Mouse (Mus musculus) embryonic facial prominence, embryonic 12.5 days (tissue): ENCODE measurements around the gene Ak9. TPM values are rescaled to one million over a fixed set of nuclear protein-coding genes. Genes with fewer than 3 reads are reported as not detected.

Experiments used
- ATAC-seq: fragments of 200-750 bp; cut with Nextera tagmentation; 2 replicates; pipeline ENCODE4 v1.8.0; 2017; ENCODE audit not compliant: insufficient number of reproducible peaks, insufficient read depth, low FRiP score, low TSS enrichment
- H3K27ac ChIP-seq: fragments of 300-500 bp; sonication (generic); 2 replicates; pipeline ENCODE4 v1.5.1; 2016; ENCODE audit warnings: mild to moderate bottlenecking
- H3K27me3 ChIP-seq: fragments of 300-500 bp; sonication (generic); 2 replicates; pipeline ENCODE4 v1.6.1; 2016; ENCODE audit warnings: mild to moderate bottlenecking, moderate library complexity
- H3K36me3 ChIP-seq: fragments of 300-500 bp; sonication (generic); 2 replicates; pipeline ENCODE4 v1.6.1; 2016; ENCODE audit warnings: mild to moderate bottlenecking
- H3K4me1 ChIP-seq: fragments of 300-500 bp; sonication (generic); 2 replicates; pipeline ENCODE4 v1.6.1; 2016
- H3K4me2 ChIP-seq: fragments of 300-500 bp; sonication (generic); replicated peaks from 2 replicates; pipeline ENCODE4 v1.6.1; 2016; ENCODE audit warnings: mild to moderate bottlenecking, moderate library complexity
- H3K4me3 ChIP-seq: fragments of 300-500 bp; sonication (generic); 2 replicates; pipeline ENCODE4 v1.5.1; 2016; ENCODE audit warnings: mild to moderate bottlenecking
- H3K9ac ChIP-seq: fragments of 300-500 bp; sonication (generic); 2 replicates; pipeline ENCODE4 v1.6.1; 2016; ENCODE audit warnings: mild to moderate bottlenecking, moderate library complexity
- H3K9me3 ChIP-seq: fragments of 300-500 bp; sonication (generic); 2 replicates; pipeline ENCODE4 v1.6.1; 2016; ENCODE audit warnings: mild to moderate bottlenecking, moderate library complexity
- WGBS: fragments of 180-500 bp; shearing (Covaris S2); methylation state at CpG from one replicate; pipeline ENCODE4 v1.1.7; 2016; 5-methylcytosine and 5-hydroxymethylcytosine counted together
- polyA plus RNA-seq: library from polyadenylated mRNA; unstranded; fragments of >200 nt; fragmentation: Nextera tagmentation; extraction: Ambion mirVana; gene quantifications from 2 replicates; pipeline ENCODE4 v1.2.1, GENCODE M21; 2016

The Ak9 gene
- polyA plus RNA-seq, 1 experiment from 2014 or later, result 0.04 TPM

- H3K9ac ChIP-seq, result no peak overlapping the region
Observed at GRCm38 (mm10) chr10:41420496-41421200, 116.9 kb downstream of the Ak9 start.

GRCm38 (mm10) chr10:41423681-41424080 lies 119.9 kb downstream of the Ak9 start:
- Histone ChIP-seq H3K4me2 (no peak overlapping the region), H3K36me3 (no peaks in the 10 kb centered on the region), H3K4me1 (no peaks in the 10 kb centered on the region), H3K9me3 (no peaks in the 10 kb centered on the region), H3K27ac (no peak overlapping the region), H3K27me3 (no peaks in the 10 kb centered on the region), H3K9ac (no peak overlapping the region), H3K4me3 (no peak overlapping the region)
- no peak for ATAC-seq
- 83% methylated on average over 2 of the region's 2 CpGs for WGBS

More at GRCm38 (mm10) chr10:41420496-41421200, 116.9 kb downstream of the Ak9 start:
- H3K4me2 ChIP-seq, result no peak overlapping the region
- no peaks in the 10 kb centered on the region for H3K4me1 ChIP-seq
- H3K36me3 ChIP-seq, result no peaks in the 10 kb centered on the region
- WGBS, result 82% methylated on average over 9 of the region's 9 CpGs
- no peaks in the 10 kb centered on the region for H3K9me3 ChIP-seq
- no peak overlapping the region for H3K27ac ChIP-seq
- no peak for ATAC-seq
- H3K27me3 ChIP-seq, result no peaks in the 10 kb centered on the region
- H3K4me3 ChIP-seq, result no peak overlapping the region

- Histone ChIP-seq H3K36me3 (no peaks in the 10 kb centered on the region), H3K4me2 (no peak overlapping the region), H3K9me3 (no peaks in the 10 kb centered on the region), H3K27me3 (no peaks in the 10 kb centered on the region), H3K9ac (no peak overlapping the region), H3K4me3 (no peak overlapping the region), H3K27ac (no peak overlapping the region), H3K4me1 (no peaks in the 10 kb centered on the region)
- WGBS, result 47% methylated on average over 6 of the region's 6 CpGs
- no peak for ATAC-seq
Observed at GRCm38 (mm10) chr10:41426368-41426767, 122.6 kb downstream of the Ak9 start.

- 25% methylated on average over 4 of the region's 4 CpGs for WGBS
- Histone ChIP-seq H3K36me3 (no peaks in the 10 kb centered on the region), H3K9ac (no peak overlapping the region), H3K4me3 (no peak overlapping the region), H3K9me3 (no peaks in the 10 kb centered on the region), H3K4me2 (no peak overlapping the region), H3K4me1 (no peaks in the 10 kb centered on the region), H3K27ac (no peak overlapping the region), H3K27me3 (peaks cover 6% of the 10 kb centered on the region; the same call in 1 of the 2 replicates)
- no peak for ATAC-seq
Observed at GRCm38 (mm10) chr10:41434624-41435023, 130.8 kb downstream of the Ak9 start.

DNA sequence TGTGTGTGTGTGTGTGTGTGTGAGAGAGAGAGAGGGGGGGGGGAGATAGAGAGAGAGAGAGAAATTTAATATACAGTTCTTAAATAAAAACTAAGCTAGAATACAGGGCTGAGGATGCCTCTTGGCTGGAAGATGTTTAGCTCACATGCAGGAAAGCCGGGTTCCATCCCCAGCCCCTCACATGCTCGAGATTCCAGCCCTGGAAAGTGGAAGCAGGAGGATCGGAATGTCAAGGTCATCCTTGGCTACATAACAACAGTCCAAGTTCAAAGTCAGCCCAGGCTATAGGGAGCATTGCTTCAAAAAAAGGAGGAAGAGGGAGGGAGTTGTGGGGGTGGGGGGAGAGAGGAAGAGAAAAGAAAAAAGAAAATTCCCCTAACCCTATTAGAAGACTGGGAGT lies 131.4 kb downstream of the Ak9 start:
- Histone ChIP-seq H3K4me2 (no peak overlapping the region), H3K9me3 (no peaks in the 10 kb centered on the region), H3K36me3 (no peaks in the 10 kb centered on the region), H3K27me3 (peaks cover 6% of the 10 kb centered on the region; the same call in 1 of the 2 replicates), H3K27ac (no peak overlapping the region), H3K4me1 (no peaks in the 10 kb centered on the region), H3K9ac (no peak overlapping the region), H3K4me3 (no peak overlapping the region)
- WGBS, result 39% methylated on average over 3 of the region's 3 CpGs
- 0 out of 2 replicates have a peak, but pooled peaks have one; percentile 28 for ATAC-seq

DNA sequence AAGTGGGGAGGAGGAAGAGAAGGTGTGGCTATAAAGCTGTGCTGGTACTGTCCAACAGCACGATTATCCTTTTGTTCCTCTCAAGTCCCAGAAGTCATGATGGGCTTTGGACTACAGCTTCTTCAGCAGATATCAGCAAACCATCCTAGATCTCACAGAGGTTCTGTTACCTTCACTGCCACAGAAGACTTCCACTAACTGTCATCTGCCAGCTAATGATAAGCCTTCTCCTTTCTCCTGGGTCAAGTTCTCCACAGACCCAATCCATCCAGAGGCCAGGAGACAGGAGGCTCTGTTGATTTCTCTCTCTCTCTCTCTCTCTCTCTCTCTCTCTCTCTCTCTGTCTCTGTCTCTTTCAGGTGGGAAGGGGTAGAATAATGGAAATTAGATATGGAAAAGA lies 144.4 kb downstream of the Ak9 start:
- Histone ChIP-seq H3K9ac (no peak overlapping the region), H3K4me1 (peaks cover 15% of the 10 kb centered on the region), H3K9me3 (no peaks in the 10 kb centered on the region), H3K4me3 (no peak overlapping the region), H3K4me2 (no peak overlapping the region), H3K36me3 (peaks cover 13% of the 10 kb centered on the region), H3K27me3 (no peaks in the 10 kb centered on the region), H3K27ac (no peak overlapping the region)
- WGBS, result 84% methylated on average over 1 of the region's 1 CpGs
- no peak for ATAC-seq

DNA sequence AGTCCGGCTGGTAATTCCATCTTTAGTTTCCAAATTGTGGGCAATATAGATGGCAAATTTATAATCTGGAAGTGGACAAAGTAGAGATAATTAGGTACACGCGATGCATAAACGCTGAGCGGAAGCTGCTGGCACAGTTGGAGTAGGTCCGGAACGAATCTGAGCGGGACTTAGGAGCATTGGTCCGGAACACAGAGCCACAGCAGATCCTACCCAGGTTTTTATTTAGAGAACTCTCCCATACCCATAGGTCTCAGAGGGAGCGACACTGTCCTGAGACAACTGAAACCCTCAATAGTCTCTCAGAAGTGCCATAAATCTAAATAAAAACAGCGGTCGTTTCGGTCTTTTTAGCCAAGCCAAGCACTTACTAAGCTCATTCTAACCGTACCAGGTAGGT lies 145.9 kb downstream of the Ak9 start:
- H3K9ac ChIP-seq, result peak overlapping the region; percentile 78
- ATAC-seq, result peak; percentile 22; the same call in 1 of the 2 replicates
- peak overlapping the region; percentile 55 for H3K4me2 ChIP-seq
- H3K27me3 ChIP-seq, result no peaks in the 10 kb centered on the region
- WGBS, result 12% methylated on average over 14 of the region's 14 CpGs
- H3K4me1 ChIP-seq, result peaks cover 15% of the 10 kb centered on the region
- H3K9me3 ChIP-seq, result no peaks in the 10 kb centered on the region
- H3K36me3 ChIP-seq, result peaks cover 17% of the 10 kb centered on the region
- peak overlapping the region; percentile 87 for H3K4me3 ChIP-seq
- peak overlapping the region; percentile 59 for H3K27ac ChIP-seq

GRCm38 (mm10) chr10:41450137-41450670 lies 146.4 kb downstream of the Ak9 start, which contains the start of gene Zbtb24:
Zbtb24 (plus strand) TSS chr10:41450383.
- Histone ChIP-seq H3K27me3 (no peaks in the 10 kb centered on the region), H3K9ac (peak within 1 kb of the TSS; percentile 78), H3K9me3 (no peaks in the 10 kb centered on the region), H3K4me2 (peak within 1 kb of the TSS; percentile 65), H3K36me3 (peaks cover 21% of the 10 kb centered on the region), H3K4me3 (peak within 1 kb of the TSS; percentile 87), H3K4me1 (peaks cover 15% of the 10 kb centered on the region), H3K27ac (peak within 1 kb of the TSS; percentile 59)
- WGBS, result under 1% methylated on average over 49 of the region's 49 CpGs
- peak; percentile 85 for ATAC-seq

DNA sequence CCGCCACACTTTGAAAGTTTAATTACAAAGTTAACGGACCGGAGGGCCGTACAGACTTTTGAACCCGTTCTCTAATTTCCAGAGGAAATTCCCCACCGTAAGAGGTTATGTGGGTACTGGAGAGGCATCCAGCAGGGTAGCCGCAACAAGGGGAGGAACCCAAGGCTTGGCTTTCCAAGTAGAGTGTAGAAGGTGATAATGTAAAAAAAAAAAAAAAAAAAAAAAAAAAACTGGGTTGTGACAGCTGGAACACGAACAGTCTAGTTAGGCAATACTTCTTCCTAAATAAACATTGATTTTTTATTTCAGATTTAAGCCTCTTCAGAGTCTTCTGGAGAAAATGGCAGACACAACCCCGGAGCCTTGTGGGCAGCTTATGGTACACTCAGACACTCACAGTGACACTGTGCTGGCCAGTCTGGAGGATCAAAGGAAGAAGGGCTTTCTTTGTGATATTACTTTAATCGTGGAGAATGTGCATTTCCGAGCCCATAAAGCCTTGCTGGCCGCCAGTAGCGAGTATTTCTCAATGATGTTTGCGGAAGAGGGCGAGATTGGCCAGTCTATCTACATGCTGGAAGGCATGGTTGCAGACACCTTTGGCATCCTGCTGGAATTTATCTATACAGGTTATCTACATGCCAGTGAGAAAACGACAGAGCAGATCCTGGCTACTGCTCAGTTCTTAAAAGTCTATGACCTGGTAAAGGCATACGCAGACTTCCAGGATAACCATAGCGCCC lies 147.2 kb downstream of the Ak9 start:
- WGBS, result 56% methylated on average over 18 of the region's 18 CpGs
- Histone ChIP-seq H3K27ac (0 out of 2 replicates have a peak overlapping the region, but pooled peaks have one; percentile 37), H3K9me3 (no peaks in the 10 kb centered on the region), H3K4me1 (peaks cover 15% of the 10 kb centered on the region), H3K4me3 (peak overlapping the region; percentile 87), H3K36me3 (peaks cover 28% of the 10 kb centered on the region), H3K9ac (peak overlapping the region; percentile 78), H3K27me3 (no peaks in the 10 kb centered on the region), H3K4me2 (peak overlapping the region; percentile 65)
- ATAC-seq, result no peak

DNA sequence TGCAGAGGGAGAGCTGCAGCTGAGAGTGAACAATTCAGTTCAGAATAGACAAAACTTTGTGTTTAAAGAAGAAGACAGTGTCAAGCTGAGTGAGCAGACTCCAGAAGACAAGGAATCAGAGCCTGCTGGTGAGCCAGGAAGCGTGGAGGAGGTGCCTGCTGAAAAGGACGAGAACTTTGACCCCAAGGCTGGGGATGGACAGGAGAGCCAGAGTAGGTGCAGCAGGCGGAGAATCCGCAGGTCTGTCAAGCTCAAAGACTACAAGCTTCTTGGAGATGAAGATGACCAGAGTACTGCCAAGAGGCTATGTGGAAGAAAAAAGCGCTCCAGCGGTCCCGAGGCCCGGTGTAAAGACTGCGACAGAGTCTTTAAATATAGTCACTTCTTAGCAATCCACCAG lies 147.9 kb downstream of the Ak9 start:
- WGBS, result 90% methylated on average over 9 of the region's 9 CpGs
- Histone ChIP-seq H3K4me2 (no peak overlapping the region), H3K36me3 (peaks cover 35% of the 10 kb centered on the region), H3K27ac (no peak overlapping the region), H3K4me3 (no peak overlapping the region), H3K4me1 (peaks cover 15% of the 10 kb centered on the region), H3K27me3 (no peaks in the 10 kb centered on the region), H3K9ac (no peak overlapping the region), H3K9me3 (no peaks in the 10 kb centered on the region)
- no peak for ATAC-seq

DNA sequence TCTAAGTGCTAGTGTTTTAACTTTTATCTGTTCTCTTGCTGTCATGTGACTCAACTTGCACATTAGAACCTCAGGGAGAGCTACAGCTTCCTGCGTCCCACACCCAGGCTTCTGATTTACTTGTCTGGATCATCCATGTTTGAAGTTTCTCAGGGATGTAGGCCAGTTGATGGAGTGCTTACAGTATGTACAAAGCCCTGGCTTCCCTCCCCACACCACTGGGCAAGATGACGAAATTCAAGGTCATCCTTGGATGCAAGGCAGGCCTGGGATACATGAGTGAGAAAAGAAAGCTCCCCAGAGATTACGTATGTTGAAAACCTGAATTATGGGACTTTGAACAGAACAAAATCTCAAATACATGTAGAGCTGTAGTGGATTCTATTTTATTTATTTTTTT lies 149.0 kb downstream of the Ak9 start:
- peaks cover 15% of the 10 kb centered on the region for H3K4me1 ChIP-seq

More for the DNA sequence above, 149.0 kb downstream of the Ak9 start:
- H3K4me2 ChIP-seq, result no peak overlapping the region
- no peak overlapping the region for H3K27ac ChIP-seq
- peaks cover 43% of the 10 kb centered on the region for H3K36me3 ChIP-seq
- no peaks in the 10 kb centered on the region for H3K27me3 ChIP-seq
- ATAC-seq, result no peak
- H3K9me3 ChIP-seq, result no peaks in the 10 kb centered on the region
- H3K4me3 ChIP-seq, result no peak overlapping the region
- no peak overlapping the region for H3K9ac ChIP-seq
- 93% methylated on average over 3 of the region's 3 CpGs for whole genome bisulfite sequencing
